Mouse (Mus musculus) CH12.LX (cell line): Measurements from ENCODE around the gene Lrch1.

Experiments used
- CTCF ChIP-seq, 2 experiments: IDR thresholded peaks in 1 of 2; conservative IDR thresholded peaks in 1 of 2; 2 replicates each; pipeline ENCODE4 v1.5.1; 2011 to 2012; ENCODE audit warnings: low read depth in 2 of 2, low read length in 2 of 2, improper control_type of control experiment in 1 of 2, inconsistent platforms in 1 of 2, mild to moderate bottlenecking in 1 of 2, moderate library complexity in 1 of 2
- E2F4 ChIP-seq: IDR thresholded peaks from 2 replicates; pipeline ENCODE4 v1.6.1; 2011; ENCODE audit warnings: low read depth, low read length, improper control_type of control experiment; ENCODE audit not compliant: insufficient replicate concordance
- POLR2A ChIP-seq: IDR thresholded peaks from 2 replicates; pipeline ENCODE4 v1.6.1; 2011; ENCODE audit warnings: low read depth, mild to moderate bottlenecking, improper control_type of control experiment, low read length
- POLR2AphosphoS2 ChIP-seq: IDR thresholded peaks from 2 replicates; pipeline ENCODE4 v1.6.1; 2011; ENCODE audit warnings: low read depth, low read length, improper control_type of control experiment
- SMC3 ChIP-seq: IDR thresholded peaks from 2 replicates; pipeline ENCODE4 v1.6.1; 2011; ENCODE audit warnings: low read depth, low read length, improper control_type of control experiment
- TBP ChIP-seq: conservative IDR thresholded peaks from 2 replicates; pipeline ENCODE4 v1.6.1; 2011; ENCODE audit warnings: low read depth, low read length, improper control_type of control experiment
- ZMIZ1 ChIP-seq: IDR thresholded peaks from 2 replicates; pipeline ENCODE4 v1.6.1; 2012; ENCODE audit warnings: low read depth, mild to moderate bottlenecking, inconsistent platforms, low read length, improper control_type of control experiment

GRCm38 (mm10) chr14:74840328-74840727 is 107.3 kb downstream of the Lrch1 start:
- TF ChIP-seq POLR2AphosphoS2 (no peak), SMC3 (no peak), E2F4 (no peak), POLR2A (no peak), ZMIZ1 (no peak), TBP (no peak), CTCF (conservative IDR thresholded peaks at IDR 0.05 in 1 of 2, IDR thresholded peaks at IDR 0.05 in 1 of 2; ENCODE audit: low read depth in 2 of 2, low read length in 2 of 2) (no peak)
